In the genomic region with DNA sequence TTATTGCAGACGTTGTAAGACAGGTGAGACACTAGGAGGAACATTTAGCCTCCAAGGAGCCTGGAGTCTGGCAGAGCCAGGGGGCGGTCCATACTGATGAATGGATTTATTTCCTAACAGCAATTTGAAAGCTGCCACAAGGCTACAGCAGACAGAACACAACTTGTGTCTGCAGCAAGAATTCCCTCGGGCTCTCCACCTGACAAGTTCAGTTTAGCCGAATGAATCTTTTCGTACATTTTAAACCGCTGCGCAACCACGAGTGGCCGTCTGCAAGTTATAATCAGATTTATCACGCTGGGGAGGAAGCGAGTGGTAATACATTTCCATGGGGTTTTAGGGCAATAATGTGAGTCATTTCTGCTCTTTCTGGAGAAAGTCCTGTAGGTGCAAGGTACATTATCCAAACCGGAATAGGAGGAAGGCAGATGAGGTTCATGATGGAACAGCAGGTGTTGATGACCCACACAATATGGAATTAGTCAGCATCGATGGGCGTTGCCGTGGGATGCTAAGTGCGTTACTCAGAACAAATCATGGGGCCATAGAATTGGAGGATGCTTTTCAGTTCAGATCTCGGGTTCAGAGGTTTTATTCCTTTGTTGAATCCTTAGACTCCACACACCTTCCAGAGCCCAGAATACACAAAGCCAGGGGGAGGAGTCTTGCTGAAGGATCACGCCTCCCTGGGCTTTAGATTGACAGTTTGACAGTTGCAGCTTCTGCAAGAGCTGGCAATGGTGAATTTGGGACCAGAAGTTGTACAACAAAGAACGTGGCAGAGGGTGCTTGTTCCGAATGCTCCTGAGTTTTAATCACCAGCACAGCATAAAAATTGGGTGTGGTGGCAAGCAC, we compare ENCODE assay signal across 15 mouse cellular contexts.
DNase-seq lines count a peak whose midpoint lies in the region; ATAC-seq lines count a peak whose summit lies in the region.
"Had no signal": no experiment of that assay in that cellular context is flagged by ENCODE, and none has a peak within 500 bp of the region (broad histone marks: within the 10 kb centered on the region; RNA-seq: fewer than 3 reads in every experiment).

No protein-coding gene starts in this region.

- ATAC-seq in hindbrain, embryonic 12.5 days (ENCODE audit: low FRiP score): no peak
- ATAC-seq in midbrain, embryonic 13.5 days: no peak
- no peak for ATAC-seq in midbrain, embryonic 11.5 days (ENCODE audit: low FRiP score)
- ATAC-seq in hindbrain, embryonic 16.5 days: no peak
- ATAC-seq: CD4-positive, CD25-positive, alpha-beta regulatory T cell, adult 4 months had no signal

- H3K9me3 ChIP-seq in hindbrain, embryonic 12.5 days (replicated peaks): no peaks in the 10 kb centered on the region
- no peaks in the 10 kb centered on the region for H3K9me3 ChIP-seq in hindbrain, embryonic 10.5 days
- no peaks in the 10 kb centered on the region for H3K9me3 ChIP-seq in midbrain, embryonic 13.5 days
- H3K9me3 ChIP-seq in midbrain, embryonic 11.5 days (ENCODE audit: control insufficient read depth, low read length): no peaks in the 10 kb centered on the region
- no peaks in the 10 kb centered on the region for H3K9me3 ChIP-seq in hindbrain, embryonic 16.5 days (ENCODE audit: control insufficient read depth, low read length)
- H3K9me3 ChIP-seq: limb, embryonic 12.5 days had no signal

- H3K4me1 ChIP-seq in hindbrain, embryonic 12.5 days: no peaks in the 10 kb centered on the region; the same call in 1 of the 2 replicates
- H3K4me1 ChIP-seq in hindbrain, embryonic 10.5 days (replicated peaks): peaks cover 8% of the 10 kb centered on the region; the same call in 1 of the 2 replicates
- peaks cover 13% of the 10 kb centered on the region for H3K4me1 ChIP-seq in midbrain, embryonic 13.5 days (replicated peaks)
- no peaks in the 10 kb centered on the region for H3K4me1 ChIP-seq in midbrain, embryonic 11.5 days (ENCODE audit: control insufficient read depth, insufficient read depth, low read length)
- no peaks in the 10 kb centered on the region for H3K4me1 ChIP-seq in hindbrain, embryonic 16.5 days (ENCODE audit: control insufficient read depth, insufficient read depth, low read depth, low read length)
- H3K4me1 ChIP-seq: limb, embryonic 12.5 days had no signal

- H3K27ac ChIP-seq in hindbrain, embryonic 12.5 days: no peak overlapping the region
- H3K27ac ChIP-seq in hindbrain, embryonic 10.5 days: no peak overlapping the region
- 0 out of 2 replicates have a peak overlapping the region, but pooled peaks have one; percentile 7 for H3K27ac ChIP-seq in midbrain, embryonic 13.5 days
- H3K27ac ChIP-seq in midbrain, embryonic 11.5 days (ENCODE audit: low read depth, low read length): no peak overlapping the region
- H3K27ac ChIP-seq in hindbrain, embryonic 16.5 days (ENCODE audit: low read depth, low read length): no peak overlapping the region; the same call in 1 of the 2 replicates
- H3K27ac ChIP-seq: limb, embryonic 12.5 days; macrophage had no signal

- H3K27me3 ChIP-seq in hindbrain, embryonic 12.5 days: no peaks in the 10 kb centered on the region
- H3K27me3 ChIP-seq in hindbrain, embryonic 10.5 days (ENCODE audit: insufficient read depth, poor library complexity, severe bottlenecking): no peaks in the 10 kb centered on the region
- no peaks in the 10 kb centered on the region for H3K27me3 ChIP-seq in midbrain, embryonic 13.5 days
- H3K27me3 ChIP-seq in midbrain, embryonic 11.5 days (ENCODE audit: control insufficient read depth, insufficient read depth, low read length): no peaks in the 10 kb centered on the region
- no peaks in the 10 kb centered on the region for H3K27me3 ChIP-seq in hindbrain, embryonic 16.5 days (replicated peaks; ENCODE audit: control insufficient read depth, insufficient read depth, low read length)
- H3K27me3 ChIP-seq: limb, embryonic 12.5 days had no signal

- H3K4me3 ChIP-seq in hindbrain, embryonic 12.5 days: no peak overlapping the region
- no peak overlapping the region for H3K4me3 ChIP-seq in hindbrain, embryonic 10.5 days
- H3K4me3 ChIP-seq in midbrain, embryonic 13.5 days (replicated peaks): no peak overlapping the region
- no peak overlapping the region for H3K4me3 ChIP-seq in midbrain, embryonic 11.5 days (ENCODE audit: low read depth, low read length)
- H3K4me3 ChIP-seq in hindbrain, embryonic 16.5 days (ENCODE audit: low read length): no peak overlapping the region
- H3K4me3 ChIP-seq: limb, embryonic 12.5 days had no signal

- H3K36me3 ChIP-seq in hindbrain, embryonic 12.5 days: no peaks in the 10 kb centered on the region
- H3K36me3 ChIP-seq in hindbrain, embryonic 10.5 days: no peaks in the 10 kb centered on the region
- no peaks in the 10 kb centered on the region for H3K36me3 ChIP-seq in midbrain, embryonic 13.5 days
- no peaks in the 10 kb centered on the region for H3K36me3 ChIP-seq in midbrain, embryonic 11.5 days (ENCODE audit: control insufficient read depth, insufficient read depth, low read length)
- H3K36me3 ChIP-seq in hindbrain, embryonic 16.5 days (ENCODE audit: control insufficient read depth, insufficient read depth, low read length): no peaks in the 10 kb centered on the region
- H3K36me3 ChIP-seq: limb, embryonic 12.5 days had no signal

- WGBS in hindbrain, embryonic 12.5 days: 70% methylated on average over 20 of the region's 20 CpGs
- 75% methylated on average over 20 of the region's 20 CpGs for WGBS in hindbrain, embryonic 10.5 days
- 47% methylated on average over 20 of the region's 20 CpGs for WGBS in midbrain, embryonic 13.5 days
- 63% methylated on average over 20 of the region's 20 CpGs for WGBS in midbrain, embryonic 11.5 days
- 55% methylated on average over 20 of the region's 20 CpGs for WGBS in hindbrain, embryonic 16.5 days

- no peak for DNase-seq in hindbrain, embryonic 10.5 days (ENCODE audit: low spot score)
- no peak for DNase-seq in midbrain, embryonic 11.5 days (ENCODE audit: low spot score, missing footprints)
- peak; percentile 8 to 13 for DNase-seq in right cerebral cortex, postnatal 36 days (ENCODE audit: low spot score in 2 of 2)
- DNase-seq in testis, postnatal 14 days (ENCODE audit: low spot score): no peak
- DNase-seq: cerebellum, adult 11-12 months; gastrocnemius, postnatal 25 days; kidney, adult 8-10 months; spleen, adult 18-20 months; thymus, postnatal 36 days had no signal

- no peak overlapping the region for H3K9ac ChIP-seq in hindbrain, embryonic 12.5 days
- H3K9ac ChIP-seq in midbrain, embryonic 13.5 days (replicated peaks): no peak overlapping the region
- H3K9ac ChIP-seq in midbrain, embryonic 11.5 days (ENCODE audit: low read length): no peak overlapping the region
- no peak overlapping the region for H3K9ac ChIP-seq in hindbrain, embryonic 16.5 days (ENCODE audit: low read depth, low read length)
- H3K9ac ChIP-seq: limb, embryonic 12.5 days had no signal

- 0 out of 2 replicates have a peak overlapping the region, but pooled peaks have one; percentile 1 for H3K4me2 ChIP-seq in hindbrain, embryonic 12.5 days (replicated peaks)
- peak overlapping the region; percentile 32 for H3K4me2 ChIP-seq in midbrain, embryonic 13.5 days (replicated peaks)
- no peak overlapping the region; the same call in 1 of the 2 replicates for H3K4me2 ChIP-seq in midbrain, embryonic 11.5 days
- peak overlapping the region; percentile 16; the same call in 1 of the 2 replicates for H3K4me2 ChIP-seq in hindbrain, embryonic 16.5 days (ENCODE audit: low read length)
- H3K4me2 ChIP-seq: limb, embryonic 12.5 days had no signal

Comparison
In these comparisons a context has a peak if more than half of its experiments do, and no peak if none do; other contexts are left out.
1. DNase-seq: peak in right cerebral cortex, postnatal 36 days (2 of 2); none in hindbrain, embryonic 10.5 days (single experiment), midbrain, embryonic 11.5 days (single experiment) and testis, postnatal 14 days (single experiment).